Mouse (Mus musculus) ovary, postnatal 14 days (tissue): ENCODE measurements around the gene Col15a1.

ENCODE experiments used
- DNase-seq: peaks from one replicate; pipeline ENCODE4 v3.0.0; 2022; ENCODE audit warnings: low spot score

Gene Col15a1

DNA sequence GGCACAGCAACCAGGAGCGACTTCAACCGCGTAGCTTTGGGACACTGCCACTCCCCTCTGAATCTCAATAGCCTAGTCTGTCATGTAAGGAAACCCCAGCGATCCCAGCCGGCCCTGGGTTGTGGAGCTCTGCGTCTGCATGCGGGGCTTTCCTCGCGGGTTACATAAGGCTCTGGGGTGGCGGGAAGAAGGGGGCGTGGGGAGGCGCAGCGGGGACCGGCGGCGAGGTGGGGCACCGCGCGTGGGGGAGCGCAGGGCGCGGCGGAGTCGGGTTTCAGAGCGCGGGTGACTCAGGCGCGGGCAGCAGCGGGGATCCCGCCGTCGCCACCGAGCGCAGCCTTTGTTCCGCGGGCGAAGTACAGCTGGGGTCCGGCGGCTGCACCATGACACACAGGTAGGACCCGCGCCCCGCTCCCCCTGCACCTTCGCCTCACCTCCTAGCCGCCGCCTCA is at the start of gene Col15a1:
Gene Col15a1 (plus strand): TSS at position 193 of the 452 bp plus-strand sequence.
- DNase-seq: no peak

DNA sequence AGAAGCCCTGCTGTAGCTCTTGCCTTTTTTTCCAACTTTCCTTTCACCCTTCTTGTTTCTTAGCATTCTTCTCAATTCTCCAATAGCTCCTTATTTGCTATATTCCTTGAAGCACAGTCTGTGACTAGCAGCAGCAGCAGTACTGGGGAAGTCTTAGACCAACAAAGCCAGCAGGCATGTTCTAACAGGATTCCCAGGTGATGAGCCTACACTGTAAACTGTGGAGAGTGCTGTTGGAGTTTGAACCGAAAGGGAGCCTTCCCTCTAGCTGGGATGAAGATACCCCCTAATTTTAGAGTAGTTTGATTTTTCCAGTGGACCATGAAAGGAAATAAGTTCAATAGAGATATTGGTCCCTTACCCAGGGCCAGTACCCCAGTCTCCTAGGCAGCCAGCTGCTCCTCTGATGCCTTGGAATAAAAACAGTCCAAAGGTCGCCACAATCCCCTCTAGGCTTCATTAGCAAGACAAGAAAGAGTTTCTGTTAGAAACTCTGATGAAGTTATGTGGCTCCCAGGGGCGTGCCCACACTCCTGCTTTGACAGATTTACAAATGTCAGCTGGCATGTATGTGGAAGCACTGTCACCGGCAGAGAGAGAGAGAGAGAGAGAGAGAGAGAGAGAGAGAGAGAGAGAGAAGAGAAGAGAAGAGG is 46.7 kb upstream of the Col15a1 start:
- no peak for DNase-seq

DNA sequence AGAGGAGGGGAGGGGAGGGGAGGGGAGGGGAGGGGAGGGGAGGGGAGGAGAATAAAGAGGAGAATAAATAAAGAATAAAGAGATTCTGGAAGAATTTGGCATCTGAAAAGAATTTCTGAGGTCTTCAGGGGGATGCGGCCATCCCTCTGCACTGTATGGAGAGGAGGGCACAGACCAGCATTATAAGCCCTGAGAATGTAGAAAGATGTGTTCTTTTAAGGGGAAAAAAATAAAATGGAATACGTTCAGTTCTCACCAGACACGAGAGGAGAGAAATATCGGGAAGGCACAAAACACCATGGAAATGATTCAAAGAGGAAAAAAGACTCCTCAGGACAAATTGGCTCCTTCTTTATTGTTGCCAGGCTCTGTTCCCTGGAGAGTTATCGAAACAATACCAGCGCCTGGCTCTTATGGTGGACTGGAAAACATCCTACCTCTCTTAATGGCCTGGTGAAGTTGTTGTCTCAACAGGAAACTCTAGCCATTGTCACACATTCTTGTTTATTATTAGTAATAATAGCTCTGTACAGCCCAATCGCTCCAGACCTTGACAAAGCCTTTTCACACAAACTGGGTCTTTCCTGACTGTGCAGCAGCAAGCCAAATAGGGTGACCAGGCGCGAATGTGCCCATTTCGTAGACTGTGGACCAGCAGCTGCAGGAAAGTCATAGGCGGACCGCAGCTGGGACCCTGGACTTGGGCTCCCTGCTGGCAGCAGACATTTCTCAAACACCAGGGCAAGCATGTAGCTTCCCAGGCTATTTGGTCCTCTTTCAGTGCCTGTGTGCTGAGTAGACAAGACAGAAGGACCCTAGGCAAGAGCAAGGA is 46.0 kb upstream of the Col15a1 start:
- DNase-seq: no peak

GRCm38 (mm10) chr4:47172314-47172713 is 35.6 kb upstream of the Col15a1 start:
- DNase-seq: no peak

DNA sequence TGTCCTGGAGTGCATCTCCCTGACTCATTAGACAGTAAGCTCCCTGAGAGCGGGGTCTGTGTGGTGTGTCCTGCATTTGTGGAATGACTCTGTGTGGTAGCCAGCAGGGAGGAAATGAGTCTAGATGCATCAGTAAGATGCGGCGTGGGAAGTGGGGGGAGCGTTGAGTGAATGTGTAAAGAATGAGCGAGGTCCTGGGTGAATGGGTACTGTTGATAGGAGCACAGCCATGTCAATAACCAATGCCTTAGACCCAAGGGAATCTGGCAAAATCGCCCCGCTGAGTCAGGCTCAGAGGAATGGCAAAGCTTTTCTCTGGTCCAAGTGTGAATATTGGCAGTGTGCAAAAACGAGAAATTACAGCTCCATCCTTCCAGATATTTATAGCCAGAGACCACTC is 30.9 kb upstream of the Col15a1 start:
- DNase-seq: no peak

GRCm38 (mm10) chr4:47178261-47178961 is 29.6 kb upstream of the Col15a1 start:
- peak; percentile 33 for DNase-seq

DNA sequence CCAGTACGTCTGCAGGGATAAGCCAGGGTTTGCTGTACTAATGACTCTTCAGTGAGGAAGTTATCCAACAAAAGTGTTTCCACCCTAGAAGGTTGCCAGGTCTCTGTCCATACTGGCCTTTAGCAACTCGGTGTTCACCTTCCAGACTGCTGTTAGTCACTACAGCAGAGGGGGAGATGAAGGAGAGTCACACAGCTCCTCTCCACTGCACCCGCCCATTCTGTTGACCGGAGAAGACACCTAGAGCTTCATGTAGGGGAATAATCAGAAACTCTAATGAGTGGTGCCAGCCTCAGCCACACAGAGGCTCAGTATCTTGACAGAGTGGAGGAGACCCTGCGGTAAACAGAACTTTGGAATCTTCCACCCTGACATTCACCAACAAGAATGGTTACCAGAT is 28.4 kb upstream of the Col15a1 start:
- DNase-seq: no peak

DNA sequence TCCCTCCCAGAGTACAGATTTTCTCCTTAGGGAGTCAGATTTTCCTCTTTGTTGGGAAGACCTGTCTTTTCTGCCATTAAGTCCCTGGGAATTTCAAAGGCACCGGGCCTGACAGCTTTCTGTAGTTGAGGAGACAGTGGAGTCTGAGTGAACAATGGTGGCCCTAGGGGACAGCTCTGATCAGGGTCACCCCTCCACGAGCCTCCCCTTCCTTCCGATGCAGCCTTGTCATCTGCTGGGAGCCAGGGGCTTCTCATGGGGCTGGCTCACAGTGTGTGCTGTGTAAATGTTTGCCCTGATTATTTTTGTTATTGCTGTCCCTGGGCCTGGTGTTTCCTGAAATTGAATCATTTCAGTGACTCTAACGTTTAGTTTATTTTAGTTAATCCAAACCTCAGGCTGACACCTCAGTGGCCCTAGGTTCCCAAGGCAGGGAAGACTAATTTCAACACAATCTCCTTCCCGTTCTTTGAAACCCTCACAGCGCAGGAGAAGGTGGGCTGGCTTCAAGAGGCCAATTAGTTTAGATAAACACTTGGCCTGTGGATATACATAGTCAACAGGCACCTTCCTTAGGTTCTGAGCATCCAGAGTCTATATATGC is 23.8 kb upstream of the Col15a1 start:
- DNase-seq: no peak

- DNase-seq: no peak
Observed at GRCm38 (mm10) chr4:47186514-47186913, 21.4 kb upstream of the Col15a1 start.

DNA sequence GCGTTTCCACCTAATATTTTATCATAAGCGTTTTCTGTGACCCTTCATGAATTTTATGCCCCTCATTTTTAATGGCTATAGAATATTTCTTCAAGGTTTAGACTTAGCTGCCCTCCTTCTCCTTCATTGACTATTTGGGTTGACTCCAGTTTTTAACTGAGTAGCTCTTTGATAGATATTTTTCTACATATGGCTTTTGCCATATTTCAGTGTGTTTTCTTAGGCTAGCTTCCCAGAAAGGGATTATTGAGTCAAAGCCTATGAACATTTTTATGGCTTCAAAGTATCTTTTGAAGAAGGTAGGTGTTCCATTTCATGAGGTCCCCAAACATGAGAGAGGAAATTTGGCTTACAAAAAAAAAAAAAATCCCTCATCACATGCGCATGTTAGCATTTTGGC is 11.8 kb upstream of the Col15a1 start:
- no peak for DNase-seq

- DNase-seq: no peak
Observed at GRCm38 (mm10) chr4:47203643-47204042, 4.3 kb upstream of the Col15a1 start.

DNA sequence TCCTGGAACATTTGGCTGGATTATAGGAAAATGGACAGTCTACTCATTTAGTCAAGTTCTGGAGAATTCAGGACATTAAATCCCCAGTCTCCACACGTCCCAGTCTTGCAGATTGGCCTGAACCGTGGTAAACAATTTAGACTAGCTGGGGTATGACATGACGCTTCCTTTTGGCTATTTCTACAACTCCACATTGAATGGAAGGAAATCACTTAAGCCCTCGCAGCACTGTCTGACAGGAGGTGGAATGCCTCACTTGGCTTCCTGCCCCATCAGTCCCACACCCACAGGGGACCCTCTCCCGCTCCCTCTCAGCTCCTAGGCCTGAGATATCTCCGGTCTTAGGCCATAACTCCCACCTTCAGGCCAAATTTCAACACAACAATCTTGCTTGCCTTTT is 2.1 kb upstream of the Col15a1 start:
- DNase-seq: no peak

DNA sequence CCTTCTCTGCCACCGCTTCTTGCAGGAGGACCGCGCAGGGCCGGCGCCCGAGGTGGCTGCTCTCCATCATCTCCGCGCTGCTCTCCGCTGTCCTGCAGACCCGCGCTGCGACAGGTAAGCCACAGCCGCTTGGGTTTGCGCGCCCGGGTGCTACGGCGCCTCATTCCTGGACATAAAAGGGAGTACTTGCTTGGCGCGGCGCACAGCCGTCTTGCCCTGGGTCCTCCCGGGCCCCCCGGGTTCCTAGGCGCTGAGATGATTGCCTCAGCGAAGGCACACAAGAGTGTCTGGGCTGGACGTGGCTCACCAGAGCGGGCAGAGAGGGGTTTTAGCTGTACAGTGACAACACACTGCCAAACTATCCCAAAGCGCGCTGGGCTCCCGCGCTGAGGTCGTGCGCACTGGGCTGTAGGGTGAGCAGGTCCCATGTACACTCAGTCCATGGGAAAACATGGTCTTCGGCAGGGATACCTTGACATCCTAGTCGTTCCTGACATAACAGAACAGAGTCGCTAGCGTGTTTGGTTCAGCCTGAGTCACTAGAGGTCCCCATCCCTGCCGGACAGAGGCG is 545 bp downstream of the Col15a1 start:
- DNase-seq: no peak

DNA sequence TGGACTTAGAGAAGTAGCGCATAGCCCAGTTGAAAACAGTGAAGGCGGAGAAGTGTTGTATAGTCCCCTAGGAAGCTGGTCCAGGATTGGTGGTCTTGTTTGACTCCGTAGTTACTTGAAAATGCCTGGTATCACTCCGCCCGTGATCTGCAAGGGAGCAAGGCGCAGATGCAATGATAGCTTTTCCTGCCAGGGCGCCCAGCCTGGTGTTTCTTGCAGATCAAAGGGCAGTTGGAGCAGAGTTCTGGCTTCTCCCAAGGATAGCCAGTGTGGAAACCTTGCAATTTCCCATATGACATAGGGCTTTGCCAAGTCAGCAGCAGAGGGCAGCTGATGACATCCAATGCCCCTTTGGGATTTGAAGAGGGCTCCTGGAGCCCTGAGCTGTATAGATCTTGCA is 1.5 kb downstream of the Col15a1 start:
- DNase-seq: no peak

- DNase-seq: no peak
Observed at GRCm38 (mm10) chr4:47218828-47219227, 10.9 kb downstream of the Col15a1 start.

GRCm38 (mm10) chr4:47219393-47219792 is 11.4 kb downstream of the Col15a1 start:
- no peak for DNase-seq

GRCm38 (mm10) chr4:47220544-47220943 is 12.6 kb downstream of the Col15a1 start:
- no peak for DNase-seq

DNA sequence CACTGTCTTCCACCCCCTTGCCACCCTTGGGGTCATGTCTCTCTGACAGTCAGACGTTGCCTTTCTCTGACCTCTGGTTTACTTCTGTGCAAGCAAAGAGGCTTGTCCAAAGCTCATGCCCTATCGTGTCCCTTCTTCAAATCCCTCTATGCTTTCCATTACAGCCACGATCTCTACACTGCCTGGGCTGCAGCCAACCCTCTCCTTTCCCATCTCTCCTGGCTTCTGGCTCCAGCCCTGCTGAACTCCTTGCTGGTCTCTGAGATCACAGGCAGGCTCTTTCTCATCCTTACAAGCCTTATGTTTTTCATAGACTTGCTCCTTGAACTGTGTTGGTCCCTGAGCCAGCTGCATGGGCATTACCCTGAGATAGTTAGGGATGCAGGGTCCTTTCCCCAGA is 14.2 kb downstream of the Col15a1 start:
- no peak for DNase-seq

GRCm38 (mm10) chr4:47225920-47226319 is 18.0 kb downstream of the Col15a1 start:
- no peak for DNase-seq

DNA sequence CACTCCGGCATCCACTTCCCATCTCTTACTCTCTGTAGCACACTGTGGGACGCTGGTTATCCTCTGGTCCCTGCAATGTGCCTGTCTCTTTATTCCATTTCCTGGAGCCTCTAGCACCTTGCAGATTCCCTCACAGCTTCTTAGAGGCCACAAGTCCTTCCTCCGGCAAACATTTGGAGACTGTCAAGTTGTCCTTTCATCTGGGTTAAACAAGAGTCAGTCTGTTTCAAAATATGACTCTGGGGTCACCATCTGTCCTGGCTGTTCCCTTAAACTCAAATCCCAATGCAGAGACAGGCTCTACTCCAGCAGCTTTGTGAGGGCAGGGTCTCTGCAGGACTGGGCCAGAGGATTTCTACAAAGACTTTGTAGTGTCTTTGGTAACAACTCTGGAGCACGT is 19.1 kb downstream of the Col15a1 start:
- no peak for DNase-seq

- DNase-seq: peak; percentile 53
Observed at GRCm38 (mm10) chr4:47227756-47228155, 19.8 kb downstream of the Col15a1 start.

DNA sequence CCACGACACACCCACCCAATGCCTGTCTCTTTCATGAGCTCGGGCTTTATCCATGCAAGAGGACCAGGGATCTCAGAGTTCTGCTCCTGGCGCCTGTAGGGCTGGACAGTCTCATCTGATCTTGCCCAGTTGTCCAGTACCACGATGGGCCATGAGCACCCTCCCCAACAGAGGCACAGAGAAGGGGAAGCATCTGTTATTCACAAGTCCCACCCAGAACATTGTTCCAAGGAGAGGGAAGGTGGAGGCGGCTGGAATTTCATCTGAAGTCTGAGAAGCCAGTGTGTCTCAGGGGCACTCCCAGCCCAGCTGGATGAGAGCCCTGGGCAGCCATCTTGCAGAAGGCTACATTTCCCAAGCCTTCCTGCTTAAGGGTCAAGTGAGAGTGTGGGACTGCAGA is 21.0 kb downstream of the Col15a1 start:
- DNase-seq: no peak
